Mouse (Mus musculus) MEL (cell line): ENCODE results near the gene Stxbp5l. TPM values are rescaled to one million over a fixed set of nuclear protein-coding genes. Genes with fewer than 3 reads are reported as not detected.

ENCODE experiments used
- DNase-seq: peaks from one replicate; pipeline ENCODE4 v3.0.0; 2011; ENCODE audit warnings: low read depth, low spot score
- H3K27ac ChIP-seq: 2 replicates; pipeline ENCODE4 v1.5.1; 2012; ENCODE audit warnings: low read depth, mild to moderate bottlenecking, control low read depth, low read length, moderate library complexity; ENCODE audit not compliant: control insufficient read depth
- H3K27me3 ChIP-seq, 2 experiments: fragments of 150-350 bp in 1 of 2; sonication (generic) in 1 of 2; 2 replicates each; pipeline ENCODE4 v1.6.1; 2012; ENCODE audit warnings: low read length in 2 of 2, mild to moderate bottlenecking in 2 of 2, improper control_type of control experiment in 1 of 2, moderate library complexity in 1 of 2; ENCODE audit not compliant: insufficient read depth in 2 of 2, control insufficient read depth in 1 of 2
- H3K36me3 ChIP-seq, 2 experiments: 2 replicates each; pipeline ENCODE4 v1.6.1; 2012 to 2014; ENCODE audit warnings: low read length in 2 of 2, improper control_type of control experiment in 1 of 2, inconsistent platforms in 1 of 2, mild to moderate bottlenecking in 1 of 2; ENCODE audit not compliant: insufficient read depth in 2 of 2, control insufficient read depth in 1 of 2
- H3K4me1 ChIP-seq, 2 experiments: fragments of 150-350 bp in 1 of 2; sonication (generic) in 1 of 2; 2 replicates each; pipeline ENCODE4 v1.6.1; 2012; ENCODE audit warnings: low read length in 2 of 2, improper control_type of control experiment in 1 of 2, mild to moderate bottlenecking in 1 of 2; ENCODE audit not compliant: insufficient read depth in 2 of 2, control insufficient read depth in 1 of 2
- H3K4me3 ChIP-seq, 2 experiments: fragments of 150-350 bp in 1 of 2; sonication (generic) in 1 of 2; 2 replicates each; pipeline ENCODE4 v1.5.1; 2012; ENCODE audit warnings: low read depth in 2 of 2, low read length in 2 of 2, mild to moderate bottlenecking in 2 of 2, moderate library complexity in 2 of 2, control low read depth in 1 of 2, improper control_type of control experiment in 1 of 2; ENCODE audit not compliant: control insufficient read depth in 1 of 2, insufficient read depth in 1 of 2
- H3K79me2 ChIP-seq: 2 replicates; pipeline ENCODE4 v1.6.1; 2012; ENCODE audit warnings: mild to moderate bottlenecking, low read length, moderate library complexity; ENCODE audit not compliant: control insufficient read depth, poor library complexity, insufficient read depth
- H3K9ac ChIP-seq: 2 replicates; pipeline ENCODE4 v1.6.1; 2012; ENCODE audit warnings: low read depth, mild to moderate bottlenecking, control low read depth, low read length, moderate library complexity; ENCODE audit not compliant: control insufficient read depth, poor library complexity, severe bottlenecking
- H3K9me3 ChIP-seq: fragments of 150-350 bp; sonication (generic); replicated peaks from 2 replicates; pipeline ENCODE4 v1.6.1; 2012; ENCODE audit warnings: mild to moderate bottlenecking, low read length, improper control_type of control experiment, moderate library complexity; ENCODE audit not compliant: insufficient read depth
- CHD1 ChIP-seq: IDR thresholded peaks from 2 replicates; pipeline ENCODE4 v1.6.1; 2012; ENCODE audit warnings: low read depth, mild to moderate bottlenecking, inconsistent platforms, low read length, improper control_type of control experiment
- E2F4 ChIP-seq: IDR thresholded peaks from 2 replicates; pipeline ENCODE4 v1.6.1; 2011; ENCODE audit warnings: low read depth, low read length, improper control_type of control experiment, borderline replicate concordance
- ELF1 ChIP-seq: IDR thresholded peaks from 2 replicates; pipeline ENCODE4 v1.6.1; 2014; ENCODE audit warnings: low read depth, mild to moderate bottlenecking, inconsistent platforms, low read length, improper control_type of control experiment, moderate library complexity
- ETS1 ChIP-seq: IDR thresholded peaks from 2 replicates; pipeline ENCODE4 v1.6.1; 2012; ENCODE audit warnings: low read depth, mild to moderate bottlenecking, inconsistent platforms, low read length, improper control_type of control experiment, moderate library complexity
- GABPA ChIP-seq: IDR thresholded peaks from 2 replicates; pipeline ENCODE4 v1.6.1; 2012; ENCODE audit warnings: low read depth, mild to moderate bottlenecking, inconsistent platforms, low read length, improper control_type of control experiment, moderate library complexity
- JUND ChIP-seq: IDR thresholded peaks from 2 replicates; pipeline ENCODE4 v1.6.1; 2011; ENCODE audit warnings: low read depth, mild to moderate bottlenecking, improper control_type of control experiment, low read length
- MAFK ChIP-seq: IDR thresholded peaks from 2 replicates; pipeline ENCODE4 v1.6.1; 2011; ENCODE audit warnings: low read depth, mild to moderate bottlenecking, low read length, improper control_type of control experiment, borderline replicate concordance
- MAX ChIP-seq: IDR thresholded peaks from 2 replicates; pipeline ENCODE4 v1.6.1; 2011; ENCODE audit warnings: low read length, improper control_type of control experiment
- MYB ChIP-seq: IDR thresholded peaks from 2 replicates; pipeline ENCODE4 v1.6.1; 2011; ENCODE audit warnings: mild to moderate bottlenecking, low read depth, low read length, improper control_type of control experiment
- NRF1 ChIP-seq: IDR thresholded peaks from 2 replicates; pipeline ENCODE4 v1.6.1; 2014; ENCODE audit warnings: low read depth, mild to moderate bottlenecking, inconsistent platforms, low read length, improper control_type of control experiment, moderate library complexity; ENCODE audit not compliant: poor library complexity, insufficient read depth, severe bottlenecking
- POLR2AphosphoS2 ChIP-seq: IDR thresholded peaks from 2 replicates; pipeline ENCODE4 v1.6.1; 2011; ENCODE audit warnings: low read length, improper control_type of control experiment
- RAD21 ChIP-seq: IDR thresholded peaks from 2 replicates; pipeline ENCODE4 v1.6.1; 2011; ENCODE audit warnings: mild to moderate bottlenecking, low read depth, low read length, improper control_type of control experiment
- RCOR1 ChIP-seq: IDR thresholded peaks from 2 replicates; pipeline ENCODE4 v1.6.1; 2012; ENCODE audit warnings: low read depth, mild to moderate bottlenecking, inconsistent platforms, low read length, improper control_type of control experiment
- TBP ChIP-seq: IDR thresholded peaks from 2 replicates; pipeline ENCODE4 v1.8.0; 2011; ENCODE audit warnings: low read depth, low read length, improper control_type of control experiment
- UBTF ChIP-seq: IDR thresholded peaks from 2 replicates; pipeline ENCODE4 v1.6.1; 2012; ENCODE audit warnings: low read depth, mild to moderate bottlenecking, inconsistent platforms, low read length, improper control_type of control experiment, moderate library complexity, borderline replicate concordance; ENCODE audit not compliant: insufficient read depth
- USF1 ChIP-seq: IDR thresholded peaks from 2 replicates; pipeline ENCODE4 v1.6.1; 2014; ENCODE audit warnings: low read depth, mild to moderate bottlenecking, inconsistent platforms, low read length, improper control_type of control experiment, moderate library complexity
- USF2 ChIP-seq, 2 experiments: IDR thresholded peaks; 2 replicates each; pipeline ENCODE4 v1.6.1; 2011 to 2012; ENCODE audit warnings: improper control_type of control experiment in 2 of 2, low read length in 2 of 2, borderline replicate concordance in 1 of 2, inconsistent platforms in 1 of 2, low read depth in 1 of 2, mild to moderate bottlenecking in 1 of 2; ENCODE audit not compliant: insufficient read depth in 1 of 2
- ZKSCAN1 ChIP-seq: IDR thresholded peaks from 2 replicates; pipeline ENCODE4 v1.6.1; 2012; ENCODE audit warnings: low read depth, mild to moderate bottlenecking, inconsistent platforms, low read length, improper control_type of control experiment, moderate library complexity
- ZMIZ1 ChIP-seq: IDR thresholded peaks from 2 replicates; pipeline ENCODE4 v1.6.1; 2012; ENCODE audit warnings: low read depth, mild to moderate bottlenecking, inconsistent platforms, low read length, improper control_type of control experiment, moderate library complexity
- polyA plus RNA-seq, 2 experiments: library from polyadenylated mRNA; stranded (reverse) in 1 of 2; unstranded in 1 of 2; fragments of >175 nt in 1 of 2; fragments of >200 nt in 1 of 2; gene quantifications; 2 replicates each; pipeline versions ENCODE4 v1.2.1 to v1.2.4; 2012; ENCODE audit warnings: low replicate concordance in 2 of 2, low read depth in 1 of 2; ENCODE audit not compliant: insufficient read length in 2 of 2, insufficient read depth in 1 of 2, missing spikeins in 1 of 2
- total RNA-seq: library from RNA; depleted of rRNA; stranded (reverse); fragments of 300-350 nt; gene quantifications from 2 replicates; pipeline ENCODE4 v1.2.3, GENCODE M21; 2012

The Stxbp5l gene
- total and polyA plus RNA-seq, 3 experiments: not detected

- Histone ChIP-seq H3K27me3 (no peaks in the 10 kb centered on the region; a peak in 2 of 4 replicates), H3K79me2 (no peaks in the 10 kb centered on the region), H3K9ac (no peak overlapping the region), H3K36me3 (no peaks in the 10 kb centered on the region)
- TF ChIP-seq ELF1: no peak
- TF ChIP-seq TBP: no peak
- TF ChIP-seq CHD1: no peak
- no peak for TF ChIP-seq JUND
- TF ChIP-seq ZMIZ1: no peak
- no peak for TF ChIP-seq RAD21
- TF ChIP-seq POLR2AphosphoS2: no peak
- no peak for TF ChIP-seq RCOR1
- TF ChIP-seq USF1: no peak
- TF ChIP-seq MAX: no peak
- TF ChIP-seq NRF1: no peak
- TF ChIP-seq UBTF: no peak
- no peak for TF ChIP-seq USF2 (IDR thresholded peaks at IDR 0.05; ENCODE audit: borderline replicate concordance in 1 of 2, insufficient read depth in 1 of 2, low read depth in 1 of 2, low read length in 2 of 2)
- no peak for TF ChIP-seq ZKSCAN1
- TF ChIP-seq MYB: no peak
- no peak for TF ChIP-seq E2F4
- TF ChIP-seq MAFK: no peak
- no peak for TF ChIP-seq GABPA
- TF ChIP-seq, all 39 proteins: peak for 0
- Histone ChIP-seq H3K4me3 (no peak overlapping the region), H3K9me3 (no peaks in the 10 kb centered on the region), H3K4me1 (no peaks in the 10 kb centered on the region), H3K27ac (no peak overlapping the region)
- DNase-seq: no peak
Observed at GRCm38 (mm10) chr16:37383426-37383825, 1.3 kb downstream of the Stxbp5l start.

- no peak for DNase-seq
- H3K9ac ChIP-seq: no peak overlapping the region
- no peaks in the 10 kb centered on the region for H3K36me3 ChIP-seq
- no peak for TF ChIP-seq USF2 (IDR thresholded peaks at IDR 0.05; ENCODE audit: borderline replicate concordance in 1 of 2, insufficient read depth in 1 of 2, low read depth in 1 of 2, low read length in 2 of 2)
- TF ChIP-seq ETS1: no peak
- peaks cover 2 to 5% of the 10 kb centered on the region in 2 experiments; a peak in 3 of 4 replicates for H3K27me3 ChIP-seq
- no peaks in the 10 kb centered on the region for H3K79me2 ChIP-seq
- no peak overlapping the region for H3K27ac ChIP-seq
- no peaks in the 10 kb centered on the region for H3K4me1 ChIP-seq
- H3K9me3 ChIP-seq: no peaks in the 10 kb centered on the region
- H3K4me3 ChIP-seq: no peak overlapping the region
Observed at GRCm38 (mm10) chr16:37372716-37373115, 12.0 kb downstream of the Stxbp5l start.
